Mouse (Mus musculus) layer of hippocampus, postnatal 14 days (tissue): ENCODE results near the gene Tspan10. TPM values are rescaled to one million over a fixed set of nuclear protein-coding genes. Genes with fewer than 3 reads are reported as not detected.
"Not testable (repeated sequence)": the region's sequence is repeated elsewhere in the genome, so short reads cannot be mapped to it uniquely, and the experiment has no call there.

Experiments
- DNase-seq, 2 experiments: peaks; one replicate each; pipeline ENCODE4 v3.0.0; 2021 to 2022; ENCODE audit warnings: low spot score in 2 of 2, mixed read lengths in 1 of 2
- long read RNA-seq, 2 experiments: library from polyadenylated mRNA; stranded (forward); transcript quantifications; one replicate each; pipeline ENCODE4 v2.0.0; 2021
- total RNA-seq, 2 experiments: library from RNA; stranded (reverse); gene quantifications; 2 replicates each; pipeline ENCODE4 v1.2.3; 2021

The Tspan10 gene
- total RNA-seq: 1 to 10 TPM in 1 of 2 experiments, not detected in 1; 1.4 TPM
- long read RNA-seq, experiment 1: 0 reads
- long read RNA-seq, experiment 2: 0 reads

DNA sequence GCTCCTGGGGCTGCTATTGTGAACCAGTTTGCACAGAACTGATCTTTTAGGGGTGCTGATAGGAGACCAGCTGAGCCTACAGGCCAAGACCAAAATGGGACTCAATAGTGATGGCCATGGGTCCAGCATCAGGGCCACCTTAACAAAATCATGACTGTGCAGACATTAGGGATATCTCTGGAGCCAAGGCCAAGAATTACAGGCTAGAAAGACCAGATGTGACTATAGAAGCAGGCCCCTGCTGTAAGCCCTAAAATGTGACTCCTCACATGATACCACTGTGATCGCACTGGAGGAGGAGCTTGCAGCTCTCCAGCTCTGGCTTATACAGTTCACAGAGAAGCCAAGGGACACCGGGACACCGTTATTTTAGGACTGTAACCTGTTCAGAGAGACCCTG lies at the start of gene Tspan10:
Tspan10 (plus strand) TSS at position 301 of the 400 bp plus-strand sequence.
- DNase-seq: no peak

DNA sequence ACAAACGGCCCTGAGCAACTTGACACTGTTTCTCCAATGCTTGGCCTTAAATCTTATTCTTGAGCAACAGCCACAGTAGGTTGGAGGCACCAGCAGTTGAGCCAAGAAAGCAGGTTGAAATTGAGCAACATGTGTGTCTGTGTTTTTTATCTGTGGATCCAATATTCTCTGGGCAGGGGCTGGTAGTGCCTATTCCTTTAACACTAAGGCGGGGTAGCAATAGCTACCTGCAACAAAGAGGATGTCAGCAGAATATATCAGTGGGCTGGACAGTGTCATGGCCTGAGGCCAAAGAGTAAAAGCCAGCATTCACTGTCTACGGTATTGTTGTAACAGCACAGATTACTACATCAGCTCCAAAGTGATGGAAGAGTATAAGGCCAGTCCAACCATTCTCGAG lies 46.8 kb upstream of the Tspan10 start:
- no peak for DNase-seq

DNA sequence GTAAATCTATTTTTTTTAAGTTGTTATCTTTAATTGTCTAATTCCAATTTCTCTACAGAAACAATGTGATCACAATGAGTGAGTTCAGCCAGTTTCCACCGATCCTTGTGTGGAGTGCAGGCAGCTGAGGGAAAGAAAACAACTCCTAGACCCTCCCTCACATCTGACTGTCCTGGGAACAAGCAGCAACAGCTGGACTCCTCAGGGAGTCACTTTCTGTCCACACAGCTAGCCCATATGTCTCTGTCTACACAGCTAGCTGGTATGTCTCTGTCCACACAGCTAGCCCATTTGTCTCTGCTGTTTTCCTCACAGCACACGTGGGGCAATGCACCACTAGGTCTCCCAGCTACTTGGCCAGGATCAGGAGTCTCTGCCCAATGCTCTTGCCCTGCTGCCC lies 44.8 kb upstream of the Tspan10 start:
- DNase-seq: no peak

DNA sequence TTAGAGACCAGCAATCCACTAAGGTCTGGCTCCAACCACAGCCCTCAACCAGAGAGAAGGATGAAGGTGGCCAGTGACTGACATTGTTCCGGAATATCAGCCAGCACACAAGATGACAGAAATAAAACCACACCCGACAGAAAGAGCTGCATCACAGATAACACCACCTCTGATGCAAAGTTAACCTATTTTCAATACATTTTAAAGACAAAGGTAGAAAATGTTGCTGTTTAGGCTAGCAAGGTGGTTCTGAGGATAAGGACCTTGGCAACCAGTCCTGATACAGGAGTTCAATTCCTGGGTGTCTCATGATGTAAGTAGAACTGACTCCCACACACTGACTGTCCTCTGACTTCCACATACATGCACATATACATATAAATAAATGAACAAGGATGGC lies 43.1 kb upstream of the Tspan10 start:
- DNase-seq: no peak

DNA sequence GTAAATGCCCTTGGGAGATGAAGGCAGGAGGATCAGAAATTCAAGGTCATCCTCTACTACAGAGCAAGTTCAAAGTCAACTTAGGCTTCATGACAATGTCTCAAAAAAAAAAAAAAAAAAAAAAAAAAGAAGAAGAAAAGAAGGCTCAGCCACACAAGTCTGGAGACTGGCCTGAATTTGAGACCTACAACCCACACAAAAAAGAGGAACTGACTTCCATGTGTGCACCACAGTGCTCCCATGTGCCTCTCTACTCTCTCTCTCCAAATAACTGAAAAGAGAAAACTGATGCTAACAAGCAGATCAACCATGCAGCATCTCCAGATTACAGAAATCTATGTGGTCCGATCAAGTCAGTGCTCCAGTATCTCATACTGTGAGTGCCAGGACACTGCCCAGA lies 37.6 kb upstream of the Tspan10 start:
- DNase-seq: no peak

DNA sequence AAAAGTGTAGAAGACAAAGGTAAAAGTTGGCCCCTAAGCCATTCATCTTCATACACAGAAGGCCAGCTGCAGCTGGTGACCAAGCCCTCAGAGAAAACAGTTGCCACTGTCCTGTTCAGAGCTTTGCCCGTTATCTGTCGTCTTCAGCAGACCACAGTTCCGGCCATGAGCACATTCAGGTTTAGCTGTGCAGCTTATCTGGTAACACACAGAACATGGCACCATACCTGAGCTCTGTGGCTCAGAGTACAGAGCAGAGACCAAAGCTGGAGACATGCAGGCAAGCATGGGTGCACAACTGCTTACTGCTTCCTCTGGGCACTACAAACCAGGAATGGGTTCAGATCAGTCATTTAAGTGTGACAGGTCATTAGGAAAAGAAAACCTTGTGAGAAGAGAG lies 36.6 kb upstream of the Tspan10 start:
- no peak for DNase-seq

DNA sequence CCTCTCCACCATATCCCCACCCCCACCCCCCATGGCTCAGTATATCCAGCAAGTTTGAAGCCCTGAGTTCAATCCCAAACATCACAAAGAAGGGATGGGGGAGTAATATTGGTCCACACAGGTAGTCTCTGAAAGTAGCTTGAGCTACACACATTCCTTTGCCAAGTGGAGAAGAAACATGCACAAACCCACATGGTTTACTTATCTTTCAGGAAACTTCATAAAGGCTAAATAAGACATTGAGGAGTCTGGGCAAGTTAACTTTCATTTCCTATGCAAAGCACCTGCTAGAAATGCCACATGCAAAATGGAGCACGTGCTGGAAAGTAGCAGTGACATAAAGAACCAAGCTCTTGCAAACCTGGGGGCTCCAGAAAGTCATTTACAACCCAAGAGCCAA lies 36.0 kb upstream of the Tspan10 start:
- no peak for DNase-seq

DNA sequence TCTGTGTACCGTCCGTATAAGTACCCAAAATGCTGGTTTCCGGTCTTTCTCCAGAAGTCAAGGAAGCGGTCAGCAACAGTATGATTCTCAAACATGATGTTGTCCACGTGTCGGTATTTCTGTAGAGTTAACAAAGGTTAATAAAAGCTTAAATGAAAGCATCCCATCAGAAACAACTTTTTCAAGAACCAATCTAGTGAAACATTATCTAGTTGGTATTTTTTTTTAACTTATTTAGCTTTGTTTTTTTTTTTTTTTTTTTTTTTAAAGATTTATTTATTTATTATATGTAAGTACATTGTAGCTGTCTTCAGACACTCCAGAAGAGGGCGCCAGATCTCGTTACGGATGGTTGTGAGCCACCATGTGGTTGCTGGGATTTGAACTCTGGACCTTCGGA lies 28.8 kb upstream of the Tspan10 start:
- not testable (repeated sequence) for DNase-seq

DNA sequence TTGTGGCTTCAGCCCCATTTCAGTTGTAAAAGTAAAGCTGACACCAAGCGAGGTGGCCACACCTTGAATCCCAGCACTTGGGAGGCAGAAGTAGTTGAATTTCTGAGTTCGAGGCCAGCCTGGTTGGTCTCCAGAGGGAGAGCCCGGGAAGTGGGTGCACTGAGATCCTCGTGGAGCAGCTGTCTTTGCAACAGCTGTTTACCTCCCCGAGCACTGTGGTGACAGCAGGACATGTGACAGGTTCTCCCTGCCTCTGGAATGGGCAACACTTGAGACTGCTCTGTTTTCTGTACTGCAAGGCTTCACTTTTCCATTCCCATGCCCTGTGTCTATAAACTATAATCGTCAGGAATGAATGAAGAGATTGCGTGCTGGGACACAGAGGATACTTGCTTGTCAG lies 24.6 kb upstream of the Tspan10 start:
- DNase-seq: no peak

DNA sequence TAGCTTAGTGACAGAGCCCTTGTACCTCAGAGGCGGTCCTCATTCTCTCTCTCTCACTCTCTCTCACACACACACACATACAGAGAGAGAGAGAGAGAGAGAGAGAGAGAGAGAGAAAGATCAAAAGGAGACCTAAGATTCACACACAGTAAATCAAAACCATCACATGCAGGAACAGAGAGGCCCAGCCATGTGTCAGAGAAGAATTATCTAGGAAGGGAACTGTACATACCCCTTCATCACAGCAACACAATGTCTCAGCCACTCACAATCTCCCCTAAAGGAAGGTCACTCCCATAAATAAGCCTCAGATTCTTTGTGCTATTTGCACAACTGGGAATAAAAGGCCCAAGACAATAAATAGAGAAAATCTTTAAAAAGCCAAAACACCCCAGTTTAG lies 23.9 kb upstream of the Tspan10 start:
- no peak for DNase-seq

DNA sequence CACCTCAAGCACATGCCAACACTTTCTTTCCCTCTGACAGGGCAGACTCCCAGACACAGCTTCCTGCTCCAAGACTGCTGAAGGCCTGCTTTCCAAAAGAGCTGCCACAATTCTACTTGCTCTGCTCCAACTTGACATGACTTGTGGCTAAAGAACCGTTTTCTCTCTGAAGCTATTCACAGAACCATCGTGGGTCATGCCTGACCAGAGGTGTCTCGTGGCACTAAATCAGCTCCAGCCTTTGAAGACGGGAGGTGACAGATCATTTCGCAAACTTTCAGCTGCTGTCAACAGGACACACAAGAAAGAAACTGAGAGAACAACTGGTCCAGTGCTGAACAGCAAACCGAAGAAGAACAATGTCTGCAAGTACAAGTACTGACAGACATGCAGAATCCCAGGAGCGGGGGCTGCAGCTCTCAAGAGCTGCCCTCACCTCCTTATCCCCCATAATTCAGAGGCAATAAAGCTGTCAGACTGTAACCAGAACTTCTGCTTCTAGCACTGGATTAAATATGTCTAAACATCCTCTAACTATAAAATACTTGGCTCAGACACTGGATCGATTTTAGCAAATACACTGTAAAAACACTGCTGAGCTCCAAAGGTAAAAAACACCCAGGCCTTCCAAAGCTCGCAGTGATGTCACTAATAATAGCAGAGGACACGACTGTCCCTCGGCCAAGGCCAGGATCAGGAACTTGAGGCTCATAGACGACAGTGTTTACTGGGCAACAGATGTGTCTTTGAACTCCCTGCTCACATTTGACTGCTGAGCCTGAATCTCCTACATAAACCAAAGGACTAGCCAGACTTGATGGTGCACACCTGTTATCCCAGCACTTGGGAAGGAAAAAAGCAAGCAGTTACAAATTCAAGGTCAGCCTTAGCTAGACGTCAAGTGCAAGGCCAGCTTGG lies 19.5 kb upstream of the Tspan10 start:
- DNase-seq: no peak

DNA sequence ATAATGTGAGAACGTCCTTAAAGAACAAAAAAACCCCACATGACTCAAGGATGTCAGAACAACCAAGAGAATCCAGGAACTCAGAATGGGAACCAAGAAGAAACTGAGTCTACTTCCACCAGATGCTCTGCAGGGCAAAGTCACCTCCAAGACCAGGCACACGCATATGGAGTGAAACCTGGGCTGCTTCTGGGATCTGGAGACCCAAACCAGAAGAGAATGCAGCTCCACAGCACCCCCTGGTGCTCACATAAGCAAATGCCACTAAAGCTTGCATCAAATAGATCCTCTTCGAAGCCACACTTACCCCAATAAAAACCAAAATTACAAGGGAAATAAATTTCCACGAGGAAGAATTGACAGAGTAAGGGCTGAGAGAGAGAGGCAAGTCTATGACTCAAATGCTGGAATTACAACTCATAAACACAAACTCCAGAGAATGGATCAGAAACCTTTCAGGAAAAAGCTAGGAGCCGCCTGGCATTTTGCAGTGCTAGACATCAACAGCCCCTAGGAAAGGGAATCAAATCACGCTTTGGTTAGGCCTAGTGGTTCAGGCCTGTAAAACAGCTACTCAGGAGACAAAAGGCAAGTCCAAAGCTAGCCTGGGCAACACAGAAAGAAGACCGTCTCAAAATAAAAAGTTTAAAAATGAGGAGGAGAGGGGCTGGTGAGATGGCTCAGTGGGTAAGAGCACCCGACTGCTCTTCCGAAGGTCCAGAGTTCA lies 18.7 kb upstream of the Tspan10 start:
- peak; percentile 49 to 64 for DNase-seq

DNA sequence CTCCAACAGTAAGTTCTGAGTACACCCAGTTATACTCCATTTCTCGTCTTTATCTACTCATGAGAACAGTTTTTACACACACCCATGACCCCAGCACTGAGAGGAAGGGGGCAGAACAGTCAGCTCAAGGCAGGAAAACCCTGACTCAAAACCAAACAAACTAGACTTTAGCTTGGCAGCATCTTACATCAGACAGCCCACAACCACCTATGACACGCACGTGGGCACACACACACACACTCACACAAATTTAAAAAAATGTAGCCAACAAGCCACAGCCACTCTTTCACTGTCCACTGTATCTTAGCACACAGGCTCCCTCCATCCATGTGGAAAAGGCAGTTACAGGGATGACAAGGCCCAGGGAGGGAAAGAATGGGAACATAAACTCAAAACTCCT lies 15.7 kb upstream of the Tspan10 start:
- DNase-seq: no peak

DNA sequence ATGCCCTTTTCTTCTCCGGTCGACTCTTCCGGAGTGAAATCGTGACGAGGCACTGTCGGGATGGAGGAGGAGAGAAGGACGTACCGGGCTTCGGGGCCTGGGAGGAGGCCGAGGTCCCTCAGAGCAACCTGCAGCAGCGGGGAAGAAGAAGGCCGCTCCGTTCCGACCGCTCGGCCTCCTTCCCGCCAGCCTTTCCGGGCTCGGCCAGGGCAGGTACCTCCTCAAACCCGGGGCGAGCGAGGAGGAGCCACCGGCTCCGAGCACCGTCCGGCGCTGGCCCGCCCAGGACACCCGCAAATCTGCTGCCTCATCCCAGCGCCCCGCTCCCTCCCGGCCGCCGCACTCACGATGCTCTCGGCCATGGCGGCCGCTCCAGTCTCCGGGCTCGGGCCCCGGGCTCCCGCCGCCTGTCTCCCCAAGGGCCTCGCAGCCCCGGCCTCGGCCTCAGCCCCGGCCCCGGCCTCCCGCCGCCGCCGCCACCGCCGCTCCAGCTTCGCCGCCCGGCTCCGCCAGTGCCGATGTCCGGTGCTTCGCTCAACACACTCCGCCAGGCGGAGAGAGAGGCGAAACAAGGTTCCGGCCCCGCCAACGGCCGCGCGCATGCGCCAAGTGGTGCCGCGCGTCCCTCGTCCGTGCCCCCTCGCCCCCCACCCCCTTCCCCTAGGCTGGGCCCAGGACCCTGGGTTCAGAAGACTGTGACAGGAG lies 5.1 kb upstream of the Tspan10 start, which contains the start of gene Nploc4:
Nploc4 (minus strand) TSS at position 557 of the 705 bp plus-strand sequence.
- peak; percentile 86 to 89 for DNase-seq

DNA sequence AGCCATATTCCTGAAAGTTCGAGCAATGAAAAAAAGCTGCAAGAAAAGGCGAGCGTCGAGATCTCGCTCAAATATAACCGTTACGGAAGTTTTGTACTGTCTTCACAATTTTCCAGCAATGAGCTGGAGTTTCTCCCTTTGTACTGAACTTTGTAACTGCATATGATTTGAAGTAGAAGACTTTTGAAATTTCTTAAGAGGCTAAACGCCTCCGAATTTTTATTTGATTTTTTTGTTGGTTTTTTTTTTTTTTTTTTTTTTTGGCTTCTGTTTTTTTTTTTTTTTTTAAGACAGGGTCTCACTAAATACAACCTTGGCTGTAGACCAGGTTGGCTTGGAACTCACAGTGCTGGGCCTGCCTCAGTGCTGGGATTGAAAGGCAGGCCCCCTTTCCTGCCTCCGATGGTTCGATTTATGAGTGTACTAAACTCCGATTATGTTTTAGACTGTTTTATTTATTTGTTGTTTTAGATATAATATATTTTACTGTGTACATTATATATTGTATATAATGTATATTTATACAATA lies 4.5 kb upstream of the Tspan10 start:
- DNase-seq: no peak

DNA sequence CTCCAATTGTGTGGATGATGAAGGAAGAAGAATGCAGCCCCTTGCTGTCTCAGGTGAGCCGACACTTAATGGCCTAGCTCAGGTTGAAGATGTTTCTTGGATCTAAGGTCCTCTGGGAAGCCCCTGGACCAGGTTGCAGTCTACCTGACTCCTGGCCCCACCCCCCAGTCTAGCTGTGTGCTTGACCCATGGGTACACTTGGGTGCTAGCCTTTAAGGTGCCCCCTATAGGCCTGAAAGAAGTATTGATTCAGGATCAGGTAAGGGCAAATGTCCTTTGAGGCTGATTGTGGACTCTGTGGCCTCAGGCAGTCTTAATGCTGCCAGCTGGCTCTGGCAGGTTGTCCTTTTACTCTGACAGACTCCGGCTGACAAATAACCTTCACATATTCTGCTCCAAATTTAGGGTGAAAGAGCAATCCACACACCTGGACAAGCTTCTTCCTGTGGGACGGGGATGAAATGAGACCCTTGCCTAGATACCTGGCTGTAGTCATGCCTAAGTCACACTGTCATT lies 379 bp downstream of the Tspan10 start:
- DNase-seq: no peak

DNA sequence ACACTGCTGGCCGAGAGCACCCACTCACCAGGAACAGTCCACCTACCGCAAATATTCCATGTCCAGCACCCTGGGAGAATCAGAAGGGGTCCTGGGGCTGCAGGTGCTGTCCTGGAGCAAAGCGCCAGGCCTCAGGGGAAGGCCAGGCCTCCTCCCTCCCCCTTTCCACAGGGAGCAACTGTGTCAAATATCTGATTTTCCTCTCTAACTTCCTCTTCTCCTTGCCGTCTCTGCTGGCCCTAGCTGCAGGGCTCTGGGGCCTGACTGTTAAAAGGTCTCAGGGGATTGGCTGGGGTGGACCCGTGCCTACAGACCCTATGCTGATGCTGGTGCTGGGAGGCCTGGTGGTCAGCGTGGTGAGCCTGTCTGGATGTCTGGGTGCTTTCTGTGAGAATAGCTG lies 1.7 kb downstream of the Tspan10 start:
- no peak for DNase-seq

DNA sequence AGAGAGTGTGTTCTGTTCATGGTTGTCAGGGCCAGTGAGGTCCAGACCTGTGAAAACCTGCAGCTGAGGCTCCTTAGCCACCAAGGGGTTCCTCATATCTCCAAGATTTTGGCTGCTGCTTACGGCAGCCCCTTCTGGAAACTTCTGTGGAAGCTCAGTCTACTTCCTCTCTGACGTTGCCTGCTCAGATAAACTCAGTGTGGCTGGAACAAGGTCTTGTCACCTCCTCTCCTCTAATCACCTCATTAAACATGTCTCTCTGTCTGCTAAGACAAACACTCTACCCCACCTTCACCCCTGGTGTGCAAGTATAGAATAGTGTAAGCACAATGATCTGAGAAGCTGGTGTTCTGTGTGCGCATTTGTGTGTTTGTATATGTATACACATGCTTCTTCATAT lies 3.0 kb downstream of the Tspan10 start:
- DNase-seq: no peak

DNA sequence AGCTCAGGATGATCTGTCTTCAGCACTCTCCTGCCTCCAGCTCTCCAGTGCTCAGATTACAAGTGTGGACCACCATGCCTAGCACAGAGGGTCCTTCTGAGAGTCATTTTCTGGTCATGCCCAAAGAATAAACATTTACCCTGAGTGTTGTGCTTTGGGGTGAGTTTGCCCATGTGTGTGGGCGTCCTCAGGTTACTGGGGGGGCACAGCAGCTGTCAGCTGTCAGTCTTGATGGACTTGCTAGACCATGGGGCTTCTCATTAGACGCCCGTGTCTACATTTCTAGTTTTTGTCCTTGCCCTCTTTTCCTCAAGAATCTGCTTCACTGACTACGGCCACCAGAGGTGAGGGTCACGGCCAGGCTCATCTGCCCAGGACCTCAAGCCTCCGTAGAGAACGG lies 4.7 kb downstream of the Tspan10 start:
- no peak for DNase-seq

DNA sequence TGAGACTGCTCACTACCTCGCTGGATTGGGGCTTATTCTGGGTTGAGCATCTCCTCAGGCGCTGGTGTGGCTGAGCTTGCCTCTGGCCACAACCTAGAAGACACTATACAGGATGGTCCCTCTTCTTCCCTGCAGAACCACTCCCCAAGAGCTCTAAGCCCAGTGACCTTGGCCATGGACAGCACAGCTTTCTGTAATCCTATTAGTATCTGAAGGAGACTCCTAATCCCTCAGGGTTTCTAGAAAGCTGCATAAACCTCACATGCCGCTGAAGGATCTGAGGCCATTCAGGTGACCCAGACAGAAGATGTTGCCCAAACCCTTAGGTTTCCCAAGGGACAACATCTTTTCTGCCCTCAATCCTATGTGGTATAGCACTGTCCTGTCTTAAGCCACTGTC lies 9.8 kb downstream of the Tspan10 start:
- DNase-seq: no peak

DNA sequence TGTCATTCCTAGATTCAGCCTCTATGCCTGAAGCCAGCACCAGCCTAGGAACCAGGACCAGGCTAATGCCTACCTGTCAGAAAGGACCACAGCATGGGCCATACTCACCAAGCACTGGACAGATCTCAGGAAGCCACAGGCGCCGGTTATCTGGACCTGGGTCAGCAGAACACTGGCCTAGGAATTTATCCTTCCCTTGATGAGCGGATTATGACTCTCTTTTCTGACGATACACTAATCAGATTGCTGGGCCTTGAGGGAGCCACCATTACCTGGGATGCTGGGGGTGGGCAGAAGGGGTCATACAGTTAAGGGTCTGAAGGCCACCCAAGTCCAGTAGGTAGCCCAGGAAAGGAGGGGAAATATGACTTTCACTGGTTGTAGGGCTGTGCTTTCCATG lies 10.9 kb downstream of the Tspan10 start, which contains the start of gene Pde6g:
Pde6g (minus strand) TSS at position 195 of the 400 bp plus-strand sequence.
- DNase-seq: no peak
